Mouse (Mus musculus): ENCODE measurements at regions not wholly inside any gene's neighbourhood (a gene's known extent, or its start where the extent isn't known, plus 50 kb on each side); places are given as distances from the start of the nearest gene placed in this dataset.
"Not testable (repeated sequence)": the region's sequence is repeated elsewhere in the genome, so short reads cannot be mapped to it uniquely, and the experiment has no call there.

DNA sequence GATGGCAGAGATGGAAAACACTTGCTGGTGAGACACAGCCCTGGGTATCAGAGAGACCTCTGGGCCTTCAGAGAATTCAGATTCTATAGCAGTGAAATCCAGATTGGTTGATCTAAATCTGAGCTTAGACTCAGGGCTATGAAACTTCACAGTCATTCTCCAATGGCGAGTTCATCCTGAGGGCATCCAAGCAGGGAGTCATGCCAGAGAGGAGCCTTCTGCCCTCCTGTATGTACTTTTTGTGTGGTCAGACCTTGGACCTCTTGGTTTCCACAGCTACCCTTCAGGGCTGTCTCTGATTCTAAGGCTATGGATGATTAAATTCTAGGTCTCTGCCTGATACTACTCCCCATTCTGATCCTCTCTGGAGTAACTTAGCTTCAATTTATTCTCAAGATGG, 122.0 kb upstream of the Mettl15 start:
- no peaks in the 10 kb centered on the region for H3K4me1 ChIP-seq (ENCODE audit: control insufficient read depth in 2 of 2, insufficient read depth in 2 of 2, low read length in 2 of 2)
- H3K27me3 ChIP-seq (ENCODE audit: control insufficient read depth, insufficient read depth, low read length) = no peaks in the 10 kb centered on the region
- no peaks in the 10 kb centered on the region for H3K36me3 ChIP-seq (ENCODE audit: control insufficient read depth, insufficient read depth, low read length)
- ATAC-seq (ENCODE audit: insufficient number of reproducible peaks, insufficient read depth, low FRiP score, low read depth) = no peak
- H3K9ac ChIP-seq (ENCODE audit: low read length) = no peak overlapping the region
- no peak overlapping the region for H3K27ac ChIP-seq (replicated peaks in 1 of 2; ENCODE audit: control insufficient read depth in 1 of 2, insufficient read depth in 1 of 2, low read depth in 2 of 2, low read length in 2 of 2)
- H3K4me2 ChIP-seq (ENCODE audit: low read length) = no peak overlapping the region
- no peaks in the 10 kb centered on the region for H3K9me3 ChIP-seq (ENCODE audit: control insufficient read depth, low read length)
- H3K4me3 ChIP-seq (ENCODE audit: control insufficient read depth in 1 of 2, insufficient read depth in 1 of 2, low read depth in 1 of 2, low read length in 2 of 2) = no peak overlapping the region
- WGBS = 73% methylated on average over 1 of the region's 1 CpGs

DNA sequence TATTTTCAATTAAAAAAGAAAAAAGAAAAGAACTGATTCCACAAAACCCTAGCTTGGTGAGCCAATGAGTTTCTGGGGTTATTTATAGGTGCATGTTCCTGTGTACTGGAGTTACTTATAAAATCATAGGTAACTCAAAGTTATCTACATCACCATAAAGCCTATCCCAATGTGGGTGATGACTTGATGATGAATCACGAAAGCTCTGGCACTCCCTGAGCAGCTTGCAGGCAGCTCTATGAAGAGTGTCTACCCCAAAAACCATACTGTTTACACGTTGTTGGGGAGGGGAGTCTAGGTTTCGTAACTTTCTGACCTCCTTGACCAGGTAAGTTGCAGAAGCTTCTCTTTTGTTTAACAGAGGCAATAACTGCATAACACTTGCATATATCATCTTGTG, 123.7 kb upstream of the Mettl15 start:
- 65% methylated on average over 3 of the region's 3 CpGs for WGBS

DNA sequence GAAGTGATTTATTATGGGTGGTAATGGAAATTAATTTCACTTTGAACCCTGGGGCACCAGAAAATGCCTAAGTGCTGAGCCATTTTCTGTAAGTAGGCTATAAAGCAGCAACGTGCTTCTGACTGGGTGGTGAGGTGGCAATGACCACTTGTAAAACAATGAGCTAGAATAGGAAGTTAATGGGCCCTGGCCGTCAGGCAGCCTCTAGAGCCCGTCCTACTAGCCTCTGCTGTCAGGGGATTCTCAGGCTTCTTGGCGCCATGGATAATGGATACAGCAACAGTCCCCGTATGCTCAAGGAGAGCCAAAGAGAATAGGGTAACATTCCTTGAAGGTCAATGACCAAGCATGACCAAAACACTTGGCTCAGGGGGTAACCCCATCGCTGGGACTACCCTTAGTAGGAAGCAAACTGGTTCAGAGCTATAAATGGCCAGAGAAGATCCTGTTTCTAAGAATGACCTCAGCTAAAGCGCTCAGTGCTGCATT, 126.1 kb upstream of the Mettl15 start:
- WGBS = 73% methylated on average over 7 of the region's 7 CpGs
- Histone ChIP-seq H3K4me1 (ENCODE audit: control insufficient read depth in 2 of 2, insufficient read depth in 2 of 2, low read length in 2 of 2) (no peaks in the 10 kb centered on the region), H3K27me3 (ENCODE audit: control insufficient read depth, insufficient read depth, low read length) (no peaks in the 10 kb centered on the region)

More for the DNA sequence above, 123.7 kb upstream of the Mettl15 start:
- Histone ChIP-seq H3K4me1 (ENCODE audit: control insufficient read depth in 2 of 2, insufficient read depth in 2 of 2, low read length in 2 of 2) (no peaks in the 10 kb centered on the region), H3K9ac (ENCODE audit: low read length) (no peak overlapping the region), H3K27me3 (ENCODE audit: control insufficient read depth, insufficient read depth, low read length) (no peaks in the 10 kb centered on the region), H3K4me2 (ENCODE audit: low read length) (no peak overlapping the region), H3K36me3 (ENCODE audit: control insufficient read depth, insufficient read depth, low read length) (no peaks in the 10 kb centered on the region), H3K9me3 (ENCODE audit: control insufficient read depth, low read length) (no peaks in the 10 kb centered on the region), H3K27ac (replicated peaks in 1 of 2; ENCODE audit: control insufficient read depth in 1 of 2, insufficient read depth in 1 of 2, low read depth in 2 of 2, low read length in 2 of 2) (no peak overlapping the region), H3K4me3 (ENCODE audit: control insufficient read depth in 1 of 2, insufficient read depth in 1 of 2, low read depth in 1 of 2, low read length in 2 of 2) (no peak overlapping the region)
- no peak for ATAC-seq (ENCODE audit: insufficient number of reproducible peaks, insufficient read depth, low FRiP score, low read depth)

DNA sequence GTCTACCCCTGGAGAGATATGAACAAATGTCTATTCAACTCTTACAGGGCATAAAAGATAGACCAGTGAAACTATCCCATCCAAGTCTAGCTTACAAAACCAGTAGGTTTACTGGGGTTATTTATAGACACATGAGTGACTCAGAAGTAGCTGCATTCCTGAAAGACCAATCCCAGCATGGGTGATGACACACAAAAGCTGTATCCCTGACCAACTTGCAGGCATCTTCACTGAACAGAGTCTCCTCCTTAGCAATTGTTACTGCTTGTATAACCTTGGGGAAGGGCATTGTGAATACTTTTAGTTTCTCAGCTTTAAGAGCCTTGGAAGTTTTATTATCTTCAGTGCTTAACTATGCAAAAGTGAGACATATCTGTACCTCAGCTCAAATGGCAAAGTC, 139.6 kb upstream of the Mettl15 start:
- Histone ChIP-seq H3K9me3 (ENCODE audit: control insufficient read depth, low read length) (no peaks in the 10 kb centered on the region), H3K4me1 (ENCODE audit: control insufficient read depth in 2 of 2, insufficient read depth in 2 of 2, low read length in 2 of 2) (no peaks in the 10 kb centered on the region), H3K27ac (replicated peaks in 1 of 2; ENCODE audit: control insufficient read depth in 1 of 2, insufficient read depth in 1 of 2, low read depth in 2 of 2, low read length in 2 of 2) (no peak overlapping the region), H3K4me3 (ENCODE audit: control insufficient read depth in 1 of 2, insufficient read depth in 1 of 2, low read depth in 1 of 2, low read length in 2 of 2) (no peak overlapping the region), H3K9ac (ENCODE audit: low read length) (no peak overlapping the region), H3K4me2 (ENCODE audit: low read length) (no peak overlapping the region), H3K27me3 (ENCODE audit: control insufficient read depth, insufficient read depth, low read length) (no peaks in the 10 kb centered on the region), H3K36me3 (ENCODE audit: control insufficient read depth, insufficient read depth, low read length) (no peaks in the 10 kb centered on the region)
- ATAC-seq (ENCODE audit: insufficient number of reproducible peaks, insufficient read depth, low FRiP score, low read depth) = no peak

More for the DNA sequence above, 126.1 kb upstream of the Mettl15 start:
- Histone ChIP-seq H3K4me3 (ENCODE audit: control insufficient read depth in 1 of 2, insufficient read depth in 1 of 2, low read depth in 1 of 2, low read length in 2 of 2) (no peak overlapping the region), H3K9me3 (ENCODE audit: control insufficient read depth, low read length) (0 out of 2 replicates have a peak, but pooled peaks cover 3% of the 10 kb centered on the region), H3K9ac (ENCODE audit: low read length) (no peak overlapping the region), H3K4me2 (ENCODE audit: low read length) (no peak overlapping the region), H3K27ac (replicated peaks in 1 of 2; ENCODE audit: control insufficient read depth in 1 of 2, insufficient read depth in 1 of 2, low read depth in 2 of 2, low read length in 2 of 2) (no peak overlapping the region), H3K36me3 (ENCODE audit: control insufficient read depth, insufficient read depth, low read length) (no peaks in the 10 kb centered on the region)
- ATAC-seq (ENCODE audit: insufficient number of reproducible peaks, insufficient read depth, low FRiP score, low read depth) = no peak

DNA sequence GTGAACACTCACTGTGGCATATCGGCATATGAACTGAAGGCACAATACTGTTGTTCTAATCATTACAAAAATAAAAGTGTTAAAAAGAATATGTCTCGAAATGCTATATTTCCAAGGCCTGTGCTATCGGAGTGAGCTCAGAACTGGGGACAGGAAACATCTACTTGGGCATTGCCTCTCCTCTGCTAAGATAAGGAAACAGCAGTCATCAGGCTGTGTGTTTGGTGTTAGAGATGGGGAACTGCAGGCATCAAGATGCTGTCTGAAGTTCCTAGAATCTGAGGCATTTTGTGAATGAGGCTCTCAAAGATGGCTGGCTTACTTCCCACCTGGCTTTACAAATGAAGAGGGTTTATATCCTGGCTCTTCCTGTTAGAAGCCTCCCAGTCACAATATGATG, 150.6 kb upstream of the Mettl15 start:
- Histone ChIP-seq H3K9me3 (ENCODE audit: control insufficient read depth, low read length) (no peaks in the 10 kb centered on the region), H3K27me3 (ENCODE audit: control insufficient read depth, insufficient read depth, low read length) (no peaks in the 10 kb centered on the region), H3K4me1 (ENCODE audit: control insufficient read depth in 2 of 2, insufficient read depth in 2 of 2, low read length in 2 of 2) (no peaks in the 10 kb centered on the region), H3K36me3 (ENCODE audit: control insufficient read depth, insufficient read depth, low read length) (no peaks in the 10 kb centered on the region), H3K9ac (ENCODE audit: low read length) (no peak overlapping the region), H3K4me2 (ENCODE audit: low read length) (no peak overlapping the region), H3K27ac (replicated peaks in 1 of 2; ENCODE audit: control insufficient read depth in 1 of 2, insufficient read depth in 1 of 2, low read depth in 2 of 2, low read length in 2 of 2) (no peak overlapping the region), H3K4me3 (ENCODE audit: control insufficient read depth in 1 of 2, insufficient read depth in 1 of 2, low read depth in 1 of 2, low read length in 2 of 2) (no peak overlapping the region)
- 68% methylated on average over 3 of the region's 3 CpGs for WGBS
- ATAC-seq (ENCODE audit: insufficient number of reproducible peaks, insufficient read depth, low FRiP score, low read depth) = no peak

DNA sequence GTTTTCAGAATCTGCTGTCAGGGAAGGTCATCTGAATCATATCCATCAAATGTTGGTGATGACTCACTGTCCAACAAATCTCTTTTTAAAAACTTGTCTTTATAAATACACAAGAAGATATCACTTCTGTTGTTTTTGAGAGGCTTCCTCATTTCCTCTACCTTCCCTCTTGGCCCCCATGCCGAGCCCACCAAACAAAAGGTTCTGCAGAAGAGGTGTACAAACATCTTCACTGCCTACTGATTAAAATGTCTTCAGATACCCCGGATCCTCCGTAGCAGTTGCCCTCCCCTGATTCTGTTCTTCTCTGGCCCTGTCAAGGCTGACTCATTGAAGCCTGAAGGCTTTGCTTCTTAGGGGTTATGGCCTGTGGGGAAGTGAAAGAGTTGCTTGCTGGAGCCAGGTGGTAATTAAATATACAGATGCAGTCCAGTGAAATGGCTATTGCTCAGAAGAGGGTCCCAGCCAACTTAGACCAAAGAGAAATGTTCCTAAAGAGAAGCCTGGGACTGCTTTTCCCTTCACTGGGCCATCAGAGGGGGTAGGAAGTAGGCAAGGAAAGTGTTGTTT, 162.1 kb upstream of the Mettl15 start:
- no peak for ATAC-seq (ENCODE audit: insufficient number of reproducible peaks, insufficient read depth, low FRiP score, low read depth)
- Histone ChIP-seq H3K4me1 (ENCODE audit: control insufficient read depth in 2 of 2, insufficient read depth in 2 of 2, low read length in 2 of 2) (no peaks in the 10 kb centered on the region), H3K27me3 (ENCODE audit: control insufficient read depth, insufficient read depth, low read length) (no peaks in the 10 kb centered on the region), H3K4me3 (ENCODE audit: control insufficient read depth in 1 of 2, insufficient read depth in 1 of 2, low read depth in 1 of 2, low read length in 2 of 2) (no peak overlapping the region), H3K36me3 (ENCODE audit: control insufficient read depth, insufficient read depth, low read length) (no peaks in the 10 kb centered on the region), H3K4me2 (ENCODE audit: low read length) (no peak overlapping the region), H3K27ac (replicated peaks in 1 of 2; ENCODE audit: control insufficient read depth in 1 of 2, insufficient read depth in 1 of 2, low read depth in 2 of 2, low read length in 2 of 2) (no peak overlapping the region), H3K9ac (ENCODE audit: low read length) (no peak overlapping the region), H3K9me3 (ENCODE audit: control insufficient read depth, low read length) (no peaks in the 10 kb centered on the region)
- WGBS = 68% methylated on average over 3 of the region's 3 CpGs

DNA sequence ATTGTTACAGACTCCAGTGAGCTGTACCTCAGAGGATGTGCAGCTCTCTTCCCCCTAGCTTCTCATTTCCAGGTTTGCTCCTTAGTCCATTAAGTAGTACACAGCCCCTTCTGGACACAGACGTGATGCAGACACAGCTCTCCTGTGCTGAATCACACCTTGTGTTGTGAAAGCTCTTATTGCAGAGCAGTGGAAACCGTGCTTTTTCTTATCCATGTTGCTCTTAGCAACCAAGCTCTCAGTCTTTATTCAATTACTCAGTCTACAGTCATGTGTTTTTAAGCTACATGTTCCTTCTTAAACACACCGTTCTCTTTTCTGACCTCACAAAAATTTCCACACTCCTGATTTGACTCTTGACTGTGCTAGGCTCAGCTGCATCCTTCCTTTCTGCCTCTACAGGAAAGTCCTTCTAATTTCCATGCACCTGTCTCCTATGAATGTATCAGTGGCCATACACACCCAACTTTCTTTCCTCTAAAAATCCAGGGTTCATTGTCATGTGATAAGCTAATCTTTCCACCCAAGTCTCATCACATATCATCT, 163.0 kb upstream of the Mettl15 start:
- no peaks in the 10 kb centered on the region for H3K4me1 ChIP-seq (ENCODE audit: control insufficient read depth in 2 of 2, insufficient read depth in 2 of 2, low read length in 2 of 2)
- no peaks in the 10 kb centered on the region for H3K27me3 ChIP-seq (ENCODE audit: control insufficient read depth, insufficient read depth, low read length)
- H3K9ac ChIP-seq (ENCODE audit: low read length) = no peak overlapping the region
- WGBS = 67% methylated on average over 3 of the region's 3 CpGs
- ATAC-seq (ENCODE audit: insufficient number of reproducible peaks, insufficient read depth, low FRiP score, low read depth) = no peak
- no peak overlapping the region for H3K27ac ChIP-seq (replicated peaks in 1 of 2; ENCODE audit: control insufficient read depth in 1 of 2, insufficient read depth in 1 of 2, low read depth in 2 of 2, low read length in 2 of 2)
- no peaks in the 10 kb centered on the region for H3K9me3 ChIP-seq (ENCODE audit: control insufficient read depth, low read length)
- no peak overlapping the region for H3K4me3 ChIP-seq (ENCODE audit: control insufficient read depth in 1 of 2, insufficient read depth in 1 of 2, low read depth in 1 of 2, low read length in 2 of 2)
- no peak overlapping the region for H3K4me2 ChIP-seq (ENCODE audit: low read length)
- no peaks in the 10 kb centered on the region for H3K36me3 ChIP-seq (ENCODE audit: control insufficient read depth, insufficient read depth, low read length)

DNA sequence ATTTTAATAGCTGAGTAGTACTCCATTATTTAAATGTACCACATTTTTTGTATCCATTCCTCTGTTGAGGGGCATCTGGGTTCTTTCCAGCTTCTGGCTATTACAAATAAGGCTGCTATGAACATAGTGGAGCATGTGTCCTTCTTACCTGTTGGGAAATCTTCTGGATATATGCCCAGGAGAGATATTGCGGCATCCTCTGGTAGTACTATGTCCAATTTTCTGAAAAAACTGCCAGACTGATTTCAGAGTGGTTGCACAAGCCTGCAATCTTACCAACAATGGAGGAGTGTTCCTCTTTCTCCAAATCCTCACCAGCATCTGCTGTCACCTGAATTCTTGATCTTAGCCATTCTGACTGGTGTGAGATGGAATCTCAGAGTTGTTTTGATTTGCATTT, 181.7 kb upstream of the Mettl15 start:
- not testable (repeated sequence) for H3K4me1 ChIP-seq (ENCODE audit: control insufficient read depth in 2 of 2, insufficient read depth in 2 of 2, low read length in 2 of 2); H3K36me3 ChIP-seq (ENCODE audit: control insufficient read depth, insufficient read depth, low read length); H3K4me3 ChIP-seq (ENCODE audit: control insufficient read depth in 1 of 2, insufficient read depth in 1 of 2, low read depth in 1 of 2, low read length in 2 of 2); H3K9ac ChIP-seq (ENCODE audit: low read length); H3K27me3 ChIP-seq (ENCODE audit: control insufficient read depth, insufficient read depth, low read length); H3K4me2 ChIP-seq (ENCODE audit: low read length); H3K27ac ChIP-seq (replicated peaks in 1 of 2; ENCODE audit: control insufficient read depth in 1 of 2, insufficient read depth in 1 of 2, low read depth in 2 of 2, low read length in 2 of 2); ATAC-seq (ENCODE audit: insufficient number of reproducible peaks, insufficient read depth, low FRiP score, low read depth); H3K9me3 ChIP-seq (ENCODE audit: control insufficient read depth, low read length)
- 82% methylated on average over 1 of the region's 1 CpGs for WGBS

All from heart, embryonic 14.5 days (tissue).